Mouse (Mus musculus): ENCODE data around the gene Ghrl. TPM values are rescaled to one million over a fixed set of nuclear protein-coding genes. Genes with fewer than 3 reads are reported as not detected.

The Ghrl gene
- polyA plus RNA-seq, 1 experiment from 2014 or later: 1.5 TPM

DNA sequence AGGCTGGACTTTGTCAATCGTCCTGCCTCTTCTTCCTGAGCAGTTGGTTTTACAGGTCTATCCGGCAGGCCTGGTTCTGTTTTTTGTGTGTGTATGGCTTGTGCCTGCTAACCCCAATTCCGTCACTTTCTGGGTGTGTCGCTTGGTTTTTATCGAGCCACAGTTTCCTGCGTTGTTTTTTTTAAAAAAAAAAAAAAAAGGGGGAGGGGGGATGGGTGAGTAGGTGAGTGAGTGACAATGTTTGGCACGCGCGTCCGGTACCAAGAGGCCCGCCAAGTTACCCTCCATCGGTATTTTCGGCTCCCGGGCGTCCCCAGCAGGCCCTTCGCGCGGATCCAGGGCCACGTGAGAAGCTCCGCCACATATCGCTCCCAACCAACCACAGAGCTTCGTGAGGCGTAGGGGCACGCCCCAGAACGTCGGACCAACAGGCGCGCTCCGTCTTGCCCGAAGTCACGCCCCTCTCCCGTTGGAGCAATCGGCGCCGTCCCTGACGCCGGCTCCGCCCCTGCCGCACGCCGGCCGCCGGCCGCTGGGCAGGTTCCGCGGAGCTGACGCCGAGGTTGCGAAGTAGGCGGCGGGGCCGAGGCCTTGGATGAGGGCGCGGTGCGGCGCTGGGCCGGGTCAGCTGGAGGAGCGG is 23.0 kb downstream of the Ghrl start, which contains the start of gene Tatdn2:
Gene Tatdn2 (plus strand): TSS at position 469 of the 640 bp plus-strand sequence.
- ATAC-seq (peak; percentile 96), DNase-seq (ENCODE audit: low read depth, low spot score) (peak; percentile 89)
- no peaks in the 10 kb centered on the region for H3K27me3 ChIP-seq
- CTCF ChIA-PET: interaction anchor here (0.9 to 1.6 kb wide), 4 partner anchors 10 to 58 kb away, joined by 3 to 6 read pairs (median 4); partner anchors contain the start of gene Irak2
- in situ Hi-C loops (cut with MboI; ENCODE audit: low pct_unique_long_range_greater_than_20kb): no loop called here
- POLR2A ChIA-PET: interaction anchor here (0.7 kb wide), 2 partner anchors 35 to 71 kb away, joined by 3 to 4 read pairs; no protein-coding TSS in a partner anchor
- no peak for TF ChIP-seq CTCF (IDR thresholded peaks at IDR 0.05)

DNA sequence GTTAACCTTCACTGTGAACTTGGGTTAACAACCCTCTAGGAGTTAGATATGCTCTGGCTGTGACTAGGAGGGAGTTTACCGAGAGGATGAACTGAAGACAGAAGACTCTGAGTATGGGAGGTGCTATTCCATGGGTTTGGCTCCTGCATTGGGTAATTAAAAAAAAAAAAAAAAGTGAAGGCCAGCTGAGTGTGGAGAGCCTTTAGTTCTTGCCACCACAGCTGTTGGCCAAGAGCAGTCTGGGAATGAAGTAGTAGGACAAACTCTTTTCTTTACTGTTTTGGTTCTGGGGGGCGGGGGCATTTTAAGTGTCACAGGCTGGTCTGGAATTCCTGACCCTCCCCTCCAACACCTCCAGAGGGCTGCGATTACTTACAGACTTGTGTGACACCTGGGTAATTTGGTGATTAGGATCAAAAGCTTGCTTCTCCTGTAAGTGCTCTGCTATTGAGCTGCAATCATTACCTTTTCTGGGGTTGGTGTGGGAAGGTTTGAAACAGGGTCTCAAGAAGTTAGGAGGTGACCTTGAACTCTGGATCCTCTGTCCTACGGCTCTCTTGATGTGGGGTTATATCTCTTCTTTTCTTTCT is 23.8 kb downstream of the Ghrl start:
- DNase-seq (ENCODE audit: low read depth, low spot score) (no peak), ATAC-seq (no peak)
- ChIA-PET CTCF (interaction anchor here (0.9 to 1.6 kb wide), 3 partner anchors 14 to 58 kb away, joined by 4 to 6 read pairs (median 4); partner anchors contain the start of gene Irak2), POLR2A (interaction anchor here (0.7 kb wide), 1 partner anchor 70 kb away, joined by 3 read pairs; no protein-coding TSS in a partner anchor)
- in situ Hi-C loops (cut with MboI; ENCODE audit: low pct_unique_long_range_greater_than_20kb): no loop called here
- TF ChIP-seq CTCF (IDR thresholded peaks at IDR 0.05): no peak
- no peaks in the 10 kb centered on the region for H3K27me3 ChIP-seq

- TF ChIP-seq CTCF (IDR thresholded peaks at IDR 0.05): no peak
- in situ Hi-C loops (cut with MboI; ENCODE audit: low pct_unique_long_range_greater_than_20kb): no loop called here
- ATAC-seq: no peak
- ChIA-PET POLR2A (interaction anchor here (1.2 kb wide), 1 partner anchor 213 kb away, joined by 8 read pairs; no protein-coding TSS in a partner anchor), CTCF (no interaction called here)
- H3K27me3 ChIP-seq: no peaks in the 10 kb centered on the region
- DNase-seq (ENCODE audit: low read depth, low spot score): no peak
Measured at GRCm38 (mm10) chr6:113695203-113695602, 24.5 kb downstream of the Ghrl start.

- H3K27me3 ChIP-seq: no peaks in the 10 kb centered on the region
- POLR2A ChIA-PET: interaction anchor here (0.5 kb wide), 1 partner anchor 226 kb away, joined by 4 read pairs; no protein-coding TSS in a partner anchor
- CTCF ChIA-PET: interaction anchor here (1.6 kb wide), 1 partner anchor 55 kb away, joined by 5 read pairs; the partner anchor contains the start of gene Irak2
- no peak for DNase-seq (ENCODE audit: low read depth, low spot score)
- no peak for ATAC-seq
- TF ChIP-seq CTCF (IDR thresholded peaks at IDR 0.05): no peak
- in situ Hi-C loops (cut with MboI; ENCODE audit: low pct_unique_long_range_greater_than_20kb): loop anchor here (5.0 kb wide), 1 partner anchor 211 kb away; the partner anchor contains the start of gene Creld1
Measured at GRCm38 (mm10) chr6:113693377-113693776, 26.3 kb downstream of the Ghrl start.

- ATAC-seq (no peak), DNase-seq (ENCODE audit: low read depth, low spot score) (no peak)
- no peaks in the 10 kb centered on the region for H3K27me3 ChIP-seq
- TF ChIP-seq CTCF (IDR thresholded peaks at IDR 0.05): no peak
- ChIA-PET POLR2A (no interaction called here), CTCF (interaction anchor here (1.6 kb wide), 1 partner anchor 54 kb away, joined by 5 read pairs; the partner anchor contains the start of gene Irak2)
- in situ Hi-C loops (cut with MboI; ENCODE audit: low pct_unique_long_range_greater_than_20kb): loop anchor here (5.0 kb wide), 1 partner anchor 210 kb away; the partner anchor contains the start of gene Creld1
Measured at GRCm38 (mm10) chr6:113692661-113693133, 27.0 kb downstream of the Ghrl start.

- ChIA-PET CTCF (interaction anchor here (1.3 kb wide), 1 partner anchor 29 kb away, joined by 3 read pairs; the partner anchor contains the start of gene Ghrl), POLR2A (interaction anchor here (1.2 kb wide), 1 partner anchor 46 kb away, joined by 4 read pairs; no protein-coding TSS in a partner anchor)
- DNase-seq (ENCODE audit: low read depth, low spot score) (no peak), ATAC-seq (no peak)
- TF ChIP-seq CTCF (IDR thresholded peaks at IDR 0.05): no peak
- in situ Hi-C loops (cut with MboI; ENCODE audit: low pct_unique_long_range_greater_than_20kb): loop anchor here (5.0 kb wide), 1 partner anchor 209 kb away; the partner anchor contains the start of gene Creld1
- no peaks in the 10 kb centered on the region for H3K27me3 ChIP-seq
Measured at GRCm38 (mm10) chr6:113691084-113691462, 28.6 kb downstream of the Ghrl start.

DNA sequence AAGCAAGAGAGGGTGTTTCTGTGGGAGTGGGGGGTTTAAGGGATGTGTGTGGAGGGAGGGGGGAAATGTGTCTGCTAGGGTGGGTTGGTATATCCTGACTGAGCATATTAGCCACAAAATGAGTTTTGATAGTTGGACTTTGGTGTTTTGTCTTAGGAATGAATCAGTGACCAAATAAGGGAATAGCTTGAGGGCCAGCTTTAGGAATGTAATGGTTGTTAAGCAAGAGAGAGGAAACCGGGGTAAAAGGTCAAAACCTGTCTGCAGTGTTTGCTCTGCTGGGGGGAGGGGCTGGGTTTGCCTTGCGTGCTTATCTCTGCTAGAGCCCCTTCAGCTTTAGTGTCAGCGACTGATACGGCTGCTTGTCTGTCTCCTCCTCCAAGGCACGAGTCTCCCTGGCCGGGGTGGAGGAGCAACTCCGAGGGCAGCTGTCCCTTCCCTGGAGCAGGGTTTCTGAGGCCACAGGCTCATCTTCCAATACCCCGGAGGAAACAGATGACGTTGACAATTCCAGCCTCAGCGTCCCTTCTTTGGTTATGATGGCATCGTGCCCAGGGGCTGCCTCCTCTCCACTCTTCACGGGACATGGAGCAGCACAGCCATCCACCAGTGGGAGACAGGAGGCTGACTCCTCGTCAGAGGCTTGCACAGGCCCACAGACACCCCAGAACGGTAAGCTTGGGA is 29.1 kb downstream of the Ghrl start:
- CTCF ChIA-PET: interaction anchor here (1.3 kb wide), 1 partner anchor 29 kb away, joined by 3 read pairs; the partner anchor contains the start of gene Ghrl
- in situ Hi-C loops (cut with MboI; ENCODE audit: low pct_unique_long_range_greater_than_20kb): loop anchor here (5.0 kb wide), 1 partner anchor 208 kb away; the partner anchor contains the start of gene Creld1
- DNase-seq (ENCODE audit: low read depth, low spot score) (peak; percentile 88), ATAC-seq (peak; percentile 75)
- TF ChIP-seq CTCF (IDR thresholded peaks at IDR 0.05): no peak
- H3K27me3 ChIP-seq: no peaks in the 10 kb centered on the region
- POLR2A ChIA-PET: interaction anchor here (1.2 kb wide), 1 partner anchor 47 kb away, joined by 4 read pairs; no protein-coding TSS in a partner anchor

DNA sequence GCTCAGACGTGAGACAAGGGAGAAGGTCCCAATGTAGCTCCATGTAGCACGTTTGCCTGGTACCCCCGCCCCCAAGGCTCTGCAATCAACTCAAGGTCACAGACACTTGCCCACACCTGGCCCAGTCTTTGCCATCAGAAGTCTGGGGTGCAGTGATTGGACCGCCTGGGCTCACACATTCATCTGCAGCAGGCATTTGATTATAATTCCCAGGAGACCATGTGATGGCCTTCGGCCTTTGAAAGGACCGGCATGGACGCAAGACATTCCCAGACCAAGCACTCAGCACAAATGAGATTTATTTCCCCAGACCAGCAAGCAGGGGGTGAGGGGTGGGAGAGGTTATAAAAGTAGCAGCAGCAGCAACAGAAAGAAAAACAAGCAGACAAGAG is 29.7 kb downstream of the Ghrl start:
- no peak for TF ChIP-seq CTCF (IDR thresholded peaks at IDR 0.05)
- in situ Hi-C loops (cut with MboI; ENCODE audit: low pct_unique_long_range_greater_than_20kb): loop anchor here (5.0 kb wide), 1 partner anchor 208 kb away; the partner anchor contains the start of gene Creld1
- CTCF ChIA-PET: interaction anchor here (1.3 kb wide), 1 partner anchor 30 kb away, joined by 3 read pairs; the partner anchor contains the start of gene Ghrl

DNA sequence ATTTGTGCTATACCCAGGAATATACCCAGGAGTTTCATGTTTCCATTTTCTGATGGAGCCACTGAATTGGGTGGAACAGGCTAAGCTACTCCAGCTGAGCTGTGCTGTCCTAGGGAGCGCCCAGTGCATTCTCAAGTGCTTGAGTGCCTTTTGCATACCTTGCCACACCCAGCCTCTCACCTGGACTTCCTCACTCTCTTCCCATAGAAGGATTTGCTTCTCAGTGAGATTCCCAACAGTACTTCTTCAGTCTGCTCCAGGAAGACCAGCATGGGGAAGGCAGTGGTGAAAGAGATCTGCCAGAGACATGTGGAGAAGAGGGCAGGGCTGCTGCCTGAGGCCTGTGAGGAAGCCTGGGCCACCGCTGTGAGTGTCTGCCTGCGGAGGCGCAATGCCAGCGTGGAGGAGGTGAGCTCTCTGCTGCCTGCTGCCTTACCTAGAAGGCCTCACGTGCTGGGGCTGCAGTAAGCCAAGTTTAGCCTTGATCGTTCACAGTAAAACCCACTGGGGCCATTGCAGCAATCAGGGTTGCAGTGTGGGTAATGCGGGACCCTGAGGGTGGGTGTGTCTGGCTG is 33.0 kb downstream of the Ghrl start:
- POLR2A ChIA-PET: no interaction called here
- no peak for ATAC-seq
- CTCF ChIA-PET: interaction anchor here (0.9 to 1.9 kb wide), 2 partner anchors 10 to 48 kb away, joined by 3 to 6 read pairs; partner anchors contain the start of genes Irak2 and Tatdn2

More for the DNA sequence above, 29.7 kb downstream of the Ghrl start:
- POLR2A ChIA-PET: no interaction called here
- peak; percentile 83 for DNase-seq (ENCODE audit: low read depth, low spot score)
- peak; percentile 67 for ATAC-seq
- H3K27me3 ChIP-seq: no peaks in the 10 kb centered on the region

More for the DNA sequence above, 33.0 kb downstream of the Ghrl start:
- TF ChIP-seq CTCF (IDR thresholded peaks at IDR 0.05): no peak
- no peak for DNase-seq (ENCODE audit: low read depth, low spot score)
- in situ Hi-C loops (cut with MboI; ENCODE audit: low pct_unique_long_range_greater_than_20kb): loop anchor here (5.0 kb wide), 1 partner anchor 49 kb away; the partner anchor contains the start of gene Irak2
- no peaks in the 10 kb centered on the region for H3K27me3 ChIP-seq

Measured in Patski (cell line).